Mouse (Mus musculus): ENCODE data around the gene Dapl1.

DNA sequence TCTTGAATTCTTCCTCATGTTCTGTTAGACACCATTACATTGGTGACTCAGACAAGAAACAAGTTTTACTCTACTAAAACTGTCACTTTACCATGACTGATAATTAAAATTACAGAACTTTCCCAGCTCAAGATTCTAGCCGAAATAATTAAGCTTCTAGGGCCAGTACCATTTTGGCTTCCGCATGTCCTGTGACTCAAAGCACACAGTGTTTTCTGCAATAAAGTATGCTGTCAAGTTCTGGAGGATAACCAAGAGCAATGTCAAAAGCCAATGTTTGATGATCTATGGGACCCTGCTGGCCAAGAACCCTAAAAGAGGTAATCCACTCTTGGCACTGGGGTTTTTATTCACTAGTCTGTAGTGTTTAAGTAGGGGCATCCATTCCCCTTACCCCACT lies 15.3 kb downstream of the Dapl1 start:
- TF ChIP-seq CTCF (IDR thresholded peaks at IDR 0.05; ENCODE audit: low read depth, low read length) (no peak), POLR2A (IDR thresholded peaks at IDR 0.05; ENCODE audit: extremely low read depth, insufficient read depth, low read length) (no peak)

Measured in liver, adult 2 months (tissue).